Comparison of ENCODE assay signal across 9 mouse cellular contexts in genomic region chr15:80092599-80092998, GRCm38 (mm10). TPM values are rescaled to one million over a fixed set of nuclear protein-coding genes. Genes with fewer than 3 reads are reported as not detected.
A peak's percentile ranks its signal among the peaks of the same experiment; 100 is the strongest.
DNase-seq lines count a peak whose midpoint lies in the region; ATAC-seq and TF ChIP-seq lines count a peak whose summit lies in the region.
"Had no signal": no experiment of that assay in that cellular context is flagged by ENCODE, and none has a peak within 500 bp of the region (broad histone marks: within the 10 kb centered on the region; RNA-seq: fewer than 3 reads in every experiment).

No protein-coding gene starts in this region.

- no peak for TF ChIP-seq CTCF in olfactory bulb, adult 2 months (IDR thresholded peaks at IDR 0.05; ENCODE audit: insufficient read depth, low read depth, low read length)

- peaks cover 11% of the 10 kb centered on the region for H3K4me1 ChIP-seq in neural tube, embryonic 11.5 days (ENCODE audit: control insufficient read depth, insufficient read depth, low read length)
- peaks cover 26% of the 10 kb centered on the region for H3K4me1 ChIP-seq in hindbrain, embryonic 16.5 days (ENCODE audit: control insufficient read depth, insufficient read depth, low read depth, low read length)
- peaks cover 46% of the 10 kb centered on the region for H3K4me1 ChIP-seq in olfactory bulb, adult 2 months (ENCODE audit: control insufficient read depth, insufficient read depth, low read length)

- DNase-seq in neural tube, embryonic 11.5 days (ENCODE audit: low spot score) = no peak
- DNase-seq in neural tube, embryonic 10.5 days (ENCODE audit: extremely low spot score, low spot score) = no peak
- peak; percentile 91 for DNase-seq in cerebellum, adult 9-10 months
- no peak for DNase-seq in lung, postnatal 4 days
- no peak for DNase-seq in thymus, postnatal 25 days
- no peak for DNase-seq in ovary, postnatal 10 days (ENCODE audit: low spot score)

- WGBS in neural tube, embryonic 11.5 days = 10% methylated on average over 8 of the region's 8 CpGs
- 9% methylated on average over 8 of the region's 8 CpGs for WGBS in hindbrain, embryonic 16.5 days
- WGBS in olfactory bulb, adult 2 months = 16% methylated on average over 8 of the region's 8 CpGs

- H3K27ac ChIP-seq in neural tube, embryonic 11.5 days (ENCODE audit: low read depth, low read length) = no peak overlapping the region
- H3K27ac ChIP-seq in hindbrain, embryonic 16.5 days (ENCODE audit: low read depth, low read length) = no peak overlapping the region
- peak overlapping the region; percentile 92 for H3K27ac ChIP-seq in olfactory bulb, adult 2 months (ENCODE audit: insufficient read depth, low read depth, low read length)
- H3K27ac ChIP-seq: kidney, postnatal 0 days had no signal

- no peaks in the 10 kb centered on the region for H3K9me3 ChIP-seq in neural tube, embryonic 11.5 days (ENCODE audit: control insufficient read depth, low read length)
- H3K9me3 ChIP-seq in hindbrain, embryonic 16.5 days (ENCODE audit: control insufficient read depth, low read length) = no peaks in the 10 kb centered on the region; the same call in 1 of the 2 replicates

- peaks cover 19% of the 10 kb centered on the region for H3K27me3 ChIP-seq in neural tube, embryonic 11.5 days (ENCODE audit: control insufficient read depth, insufficient read depth, low read length)
- H3K27me3 ChIP-seq in hindbrain, embryonic 16.5 days (replicated peaks; ENCODE audit: control insufficient read depth, insufficient read depth, low read length) = no peaks in the 10 kb centered on the region

- peak overlapping the region; percentile 88 for H3K4me2 ChIP-seq in neural tube, embryonic 11.5 days (ENCODE audit: low read depth)
- peak overlapping the region; percentile 80 for H3K4me2 ChIP-seq in hindbrain, embryonic 16.5 days (ENCODE audit: low read length)

- H3K9ac ChIP-seq in neural tube, embryonic 11.5 days (ENCODE audit: low read length) = no peak overlapping the region
- peak overlapping the region; percentile 94 for H3K9ac ChIP-seq in hindbrain, embryonic 16.5 days (ENCODE audit: low read depth, low read length)

- no peaks in the 10 kb centered on the region for H3K36me3 ChIP-seq in neural tube, embryonic 11.5 days (ENCODE audit: control insufficient read depth, insufficient read depth, low read length)
- H3K36me3 ChIP-seq in hindbrain, embryonic 16.5 days (ENCODE audit: control insufficient read depth, insufficient read depth, low read length) = no peaks in the 10 kb centered on the region

- no peak for TF ChIP-seq POLR2A in olfactory bulb, adult 2 months (IDR thresholded peaks at IDR 0.05; ENCODE audit: insufficient read depth, low read depth, low read length)

- no peak for ATAC-seq in neural tube, embryonic 11.5 days (ENCODE audit: insufficient read depth, low FRiP score, low TSS enrichment)
- ATAC-seq in hindbrain, embryonic 16.5 days = no peak

- H3K4me3 ChIP-seq in neural tube, embryonic 11.5 days (ENCODE audit: low read depth, low read length) = no peak overlapping the region
- peak overlapping the region; percentile 81 for H3K4me3 ChIP-seq in hindbrain, embryonic 16.5 days (ENCODE audit: low read length)
- peak overlapping the region; percentile 99 for H3K4me3 ChIP-seq in olfactory bulb, adult 2 months (ENCODE audit: insufficient read depth, low read depth, low read length)

RNA-seq across cellular contexts. Expression of gene Rpl3, which starts 0.9 kb away (rescaled TPM):
- 1,003 and 1,056 TPM in 2 replicates for polyA plus RNA-seq in neural tube, embryonic 11.5 days (2014; fragmentation: Nextera tagmentation; extraction: Ambion mirVana)
- 523 and 556 TPM in 2 replicates for polyA plus RNA-seq in hindbrain, embryonic 16.5 days (2015; fragmentation: Nextera tagmentation; extraction: Ambion mirVana)
- polyA plus RNA-seq in olfactory bulb, adult 2 months (2012; ENCODE audit: insufficient read depth, insufficient read length, low replicate concordance, missing spikeins) = 3,528 TPM in 1 of 2 replicates, not detected in the other

RNA-seq across cellular contexts. Expression of gene Syngr1, which starts 1.5 kb away (rescaled TPM):
- polyA plus RNA-seq in neural tube, embryonic 11.5 days (2014; fragmentation: Nextera tagmentation; extraction: Ambion mirVana) = 8.7 TPM in 2 replicates
- polyA plus RNA-seq in hindbrain, embryonic 16.5 days (2015; fragmentation: Nextera tagmentation; extraction: Ambion mirVana) = 78.6 and 80.3 TPM in 2 replicates
- 72.7 TPM in 1 of 2 replicates, not detected in the other for polyA plus RNA-seq in olfactory bulb, adult 2 months (2012; ENCODE audit: insufficient read depth, insufficient read length, low replicate concordance, missing spikeins)

RNA-seq across cellular contexts. Expression of gene Tab1, which starts 40.3 kb away (rescaled TPM):
- 35.7 and 36.0 TPM in 2 replicates for polyA plus RNA-seq in neural tube, embryonic 11.5 days (2014; fragmentation: Nextera tagmentation; extraction: Ambion mirVana)
- polyA plus RNA-seq in hindbrain, embryonic 16.5 days (2015; fragmentation: Nextera tagmentation; extraction: Ambion mirVana) = 37.1 and 39.9 TPM in 2 replicates
- polyA plus RNA-seq in olfactory bulb, adult 2 months (2012; ENCODE audit: insufficient read depth, insufficient read length, low replicate concordance, missing spikeins) = not detected in 2 replicates
